Mouse (Mus musculus) WW6 (cell line): Measurements from ENCODE around the gene Rap1gap2.

ENCODE experiments used
- DNase-seq: peaks from one replicate; pipeline ENCODE4 v3.0.0-alpha.2; 2013; ENCODE audit warnings: low read depth, low spot score

Rap1gap2 gene

GRCm38 (mm10) chr11:74574768-74575434 lies 35.8 kb downstream of the Rap1gap2 start:
- no peak for DNase-seq

- DNase-seq: no peak
Observed at GRCm38 (mm10) chr11:74572459-74573061, 38.2 kb downstream of the Rap1gap2 start.

DNA sequence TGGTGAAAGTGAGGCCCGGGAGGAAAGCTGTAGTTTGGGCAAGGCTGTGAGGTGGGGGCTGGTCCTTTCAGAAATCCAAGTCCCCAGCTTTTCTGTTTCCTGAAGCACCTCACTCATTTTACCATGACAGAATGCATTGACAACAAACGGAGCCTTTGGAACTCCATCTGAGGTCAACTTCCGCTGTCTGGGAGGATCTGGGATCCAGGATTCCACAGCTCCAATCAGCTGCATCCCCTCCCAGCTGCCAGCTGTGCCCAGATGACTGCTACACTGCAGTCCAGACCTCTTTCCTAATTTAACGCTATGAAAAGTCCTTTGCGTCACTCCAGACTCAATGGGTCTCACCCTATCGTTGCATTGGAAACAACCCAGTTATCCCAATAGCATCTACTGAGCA lies 41.0 kb downstream of the Rap1gap2 start:
- DNase-seq: no peak

- DNase-seq: no peak
Observed at GRCm38 (mm10) chr11:74568463-74568862, 42.3 kb downstream of the Rap1gap2 start.

GRCm38 (mm10) chr11:74568004-74568403 lies 42.7 kb downstream of the Rap1gap2 start:
- no peak for DNase-seq

DNA sequence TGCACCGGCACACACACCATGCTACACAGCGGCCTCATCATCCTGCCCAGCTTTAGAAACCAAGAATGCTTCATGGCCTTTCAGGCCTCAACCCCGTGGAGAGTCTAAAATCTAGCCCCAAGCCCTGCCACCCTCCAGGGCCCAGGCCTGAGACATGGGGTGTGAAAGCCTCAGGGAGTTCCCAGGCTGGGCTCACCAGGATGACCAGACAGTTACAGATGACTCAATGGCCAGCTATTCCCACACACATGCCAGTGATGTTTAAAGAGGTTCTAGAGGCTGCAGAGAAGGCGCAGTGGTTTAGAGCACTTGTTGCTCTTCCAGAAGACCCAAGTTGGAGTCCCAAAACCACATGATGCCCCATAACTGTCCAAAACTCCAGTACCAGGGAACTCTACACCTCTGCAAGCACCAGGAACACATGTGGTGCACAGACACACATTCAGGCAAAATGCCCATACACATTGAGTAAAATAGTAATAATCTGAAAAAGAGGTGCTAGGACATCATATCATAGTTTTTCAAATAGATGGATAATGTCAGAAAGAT lies 44.3 kb downstream of the Rap1gap2 start:
- no peak for DNase-seq

DNA sequence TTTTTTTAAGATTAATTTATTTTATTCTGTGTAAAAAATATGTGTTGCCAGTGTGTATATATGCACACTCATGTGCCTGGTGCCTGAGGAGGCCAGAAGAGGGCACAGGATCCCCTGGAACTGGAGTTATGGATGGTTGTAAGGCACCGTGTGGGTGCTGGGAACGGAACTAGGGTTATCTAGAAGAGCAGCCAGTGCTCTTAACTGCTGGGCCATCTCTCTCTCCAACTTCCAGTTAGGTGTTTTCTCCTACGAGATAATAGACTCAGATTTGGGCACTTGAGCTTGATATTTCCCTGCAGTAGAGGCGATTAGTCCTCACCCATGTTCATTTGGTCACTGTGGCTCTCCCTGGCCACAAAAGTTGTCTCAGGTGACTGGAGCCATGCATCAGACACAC lies 49.3 kb downstream of the Rap1gap2 start:
- DNase-seq: no peak

- no peak for DNase-seq
Observed at GRCm38 (mm10) chr11:74560600-74561227, 50.0 kb downstream of the Rap1gap2 start.

- DNase-seq: no peak
Observed at GRCm38 (mm10) chr11:74559793-74560433, 50.8 kb downstream of the Rap1gap2 start.

- no peak for DNase-seq
Observed at GRCm38 (mm10) chr11:74558933-74559332, 51.8 kb downstream of the Rap1gap2 start.

- no peak for DNase-seq
Observed at GRCm38 (mm10) chr11:74557456-74558230, 53.1 kb downstream of the Rap1gap2 start.

DNA sequence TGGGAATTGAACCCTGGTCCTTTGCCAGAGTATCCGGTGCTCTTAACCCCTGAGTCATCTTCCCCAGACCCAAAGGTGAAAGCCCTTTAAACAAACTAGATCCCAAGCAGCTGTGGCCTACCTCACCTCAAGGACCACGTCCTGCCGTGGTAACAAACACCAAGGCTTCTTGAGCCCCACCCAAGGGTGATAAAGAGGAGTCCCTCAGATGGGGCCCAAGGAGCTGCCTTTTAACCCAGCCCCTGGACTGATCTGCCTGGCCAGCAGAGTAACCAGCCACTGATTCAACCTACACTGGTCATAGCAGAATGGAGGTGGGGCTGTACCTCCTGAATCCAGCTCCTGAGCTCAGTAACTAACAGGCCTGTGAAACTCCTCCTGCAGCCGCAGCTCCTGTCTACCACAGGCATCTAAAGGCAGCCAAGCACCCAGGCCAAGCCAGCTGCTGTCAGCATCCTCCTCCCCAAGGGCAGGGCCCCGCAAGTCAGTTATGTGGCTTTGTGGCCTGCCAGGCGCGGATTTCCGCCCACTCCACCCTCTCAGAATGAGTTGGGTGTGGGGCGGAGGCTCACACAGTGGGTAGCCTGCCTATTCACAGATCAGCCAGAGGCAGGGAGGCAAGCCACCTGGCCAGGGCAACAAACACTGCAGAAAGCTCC lies 54.9 kb downstream of the Rap1gap2 start:
- DNase-seq: peak; percentile 71

DNA sequence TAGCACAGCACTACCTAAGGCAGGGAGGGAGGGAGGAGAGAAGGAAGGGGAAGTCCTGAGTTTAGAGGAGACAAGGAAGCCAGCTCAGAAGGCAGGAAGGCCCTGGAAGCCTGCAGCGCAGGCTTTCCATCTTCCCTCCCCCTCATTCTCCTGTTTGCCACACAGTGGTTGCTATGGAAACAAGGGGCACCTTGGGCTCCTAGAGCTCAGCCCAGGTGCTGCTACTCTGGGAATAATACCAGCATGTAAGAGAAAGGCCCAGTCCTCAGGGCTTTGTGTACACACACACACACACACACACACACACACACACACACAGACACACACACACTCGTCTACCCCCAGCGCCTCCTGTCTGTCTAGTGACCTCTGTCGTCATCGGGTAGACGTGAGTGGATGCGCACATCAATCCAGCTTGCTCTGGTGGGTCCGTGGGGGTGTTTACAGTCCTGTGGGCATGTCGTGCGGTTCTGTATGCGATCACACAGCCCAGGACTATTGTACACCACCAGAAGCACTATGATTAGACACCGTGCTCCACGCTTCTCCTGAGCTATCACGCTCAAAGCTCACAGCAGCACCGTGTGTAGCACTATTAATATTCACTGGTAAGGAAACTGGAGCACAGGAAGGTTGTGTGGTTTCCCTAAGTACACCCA lies 55.9 kb downstream of the Rap1gap2 start:
- no peak for DNase-seq

GRCm38 (mm10) chr11:74551568-74551967 lies 59.1 kb downstream of the Rap1gap2 start:
- no peak for DNase-seq

DNA sequence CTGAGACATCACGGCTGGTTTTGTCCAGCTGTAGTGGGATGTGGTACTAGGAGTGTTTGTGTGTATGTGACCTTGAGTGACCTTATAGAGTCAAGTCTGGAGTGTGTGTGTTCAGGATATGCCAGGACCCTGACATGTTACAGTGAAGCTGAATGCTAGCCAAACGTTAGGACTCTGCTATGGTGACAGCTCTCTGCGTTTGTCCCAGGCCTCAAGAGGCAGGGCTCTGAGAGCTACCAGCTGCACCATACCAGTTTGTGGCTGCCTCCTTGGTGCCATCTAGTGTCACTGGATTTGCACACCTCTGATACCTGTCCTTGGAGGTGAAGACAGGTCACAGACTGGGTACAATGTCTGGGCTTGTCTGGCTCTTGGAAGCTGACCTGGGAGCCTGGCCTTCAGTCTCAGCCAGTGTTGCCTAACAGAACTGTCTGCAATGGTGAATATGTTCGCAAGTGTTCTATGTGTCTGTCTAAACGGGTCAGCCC lies 60.1 kb downstream of the Rap1gap2 start:
- no peak for DNase-seq

DNA sequence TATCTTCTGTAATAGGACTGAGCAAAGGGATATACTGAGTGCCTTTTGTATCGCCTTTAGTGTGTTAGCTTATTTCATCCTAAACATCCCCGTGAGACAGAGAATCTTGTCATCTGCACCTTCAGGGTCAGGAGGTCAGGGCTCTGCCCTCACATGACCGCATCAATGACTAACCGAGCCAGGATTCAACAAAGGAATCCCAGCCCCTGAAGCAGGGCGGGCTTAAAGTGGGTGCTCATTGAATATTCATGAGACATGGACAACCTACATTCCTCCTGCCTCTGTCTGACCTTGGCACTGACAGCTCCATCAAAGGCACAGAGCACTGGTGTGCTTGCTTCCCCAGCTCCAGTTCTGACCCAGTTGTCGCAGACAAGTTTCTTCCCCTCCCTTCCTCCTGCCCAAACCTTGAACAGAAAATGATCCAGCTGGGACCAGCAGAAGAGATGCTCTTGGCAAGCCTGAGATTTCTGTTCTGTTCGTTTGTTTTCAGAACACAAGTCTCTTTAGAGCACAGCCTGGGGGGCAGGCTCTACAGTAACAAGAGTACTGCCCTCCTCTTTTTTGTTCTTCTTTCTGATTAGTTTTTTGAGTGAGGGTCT lies 61.8 kb downstream of the Rap1gap2 start:
- DNase-seq: no peak

DNA sequence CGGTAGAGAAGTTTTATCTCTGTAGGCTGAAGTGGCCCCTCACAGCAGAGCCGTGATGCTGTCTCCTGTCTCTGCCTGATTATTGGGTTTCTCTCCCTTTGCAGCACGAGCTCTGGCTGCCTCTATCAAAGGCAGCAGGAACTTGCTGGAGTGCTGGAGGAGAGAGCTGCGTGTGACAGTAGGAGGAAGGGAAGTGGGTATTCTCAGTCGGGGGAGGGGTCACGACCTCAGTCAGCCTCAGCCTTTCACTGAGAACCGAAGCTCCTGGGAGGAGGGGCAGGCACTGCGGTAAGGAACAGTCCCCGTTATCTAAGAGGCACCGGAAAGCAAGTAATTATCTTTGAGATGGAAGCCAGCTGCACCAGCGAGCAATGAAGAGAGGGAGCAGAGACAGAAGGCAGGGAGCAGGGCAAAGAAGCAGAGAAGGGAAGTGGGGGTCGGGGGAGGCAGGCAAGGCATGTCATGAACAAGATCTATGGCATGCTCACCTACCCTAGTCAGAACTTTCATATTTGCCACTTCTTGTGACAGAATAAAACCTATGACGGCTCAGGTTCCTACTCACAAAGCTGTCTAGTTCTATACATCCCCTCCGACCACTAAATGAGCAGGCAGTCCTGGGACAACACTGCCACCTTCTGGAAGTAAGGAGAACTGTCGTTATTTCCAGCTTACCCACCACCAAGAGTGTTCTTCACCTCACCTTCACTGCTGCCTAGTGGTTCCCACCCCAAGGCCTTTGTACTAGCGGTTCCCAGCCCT lies 63.6 kb downstream of the Rap1gap2 start:
- no peak for DNase-seq

GRCm38 (mm10) chr11:74546165-74546564 lies 64.5 kb downstream of the Rap1gap2 start:
- no peak for DNase-seq

DNA sequence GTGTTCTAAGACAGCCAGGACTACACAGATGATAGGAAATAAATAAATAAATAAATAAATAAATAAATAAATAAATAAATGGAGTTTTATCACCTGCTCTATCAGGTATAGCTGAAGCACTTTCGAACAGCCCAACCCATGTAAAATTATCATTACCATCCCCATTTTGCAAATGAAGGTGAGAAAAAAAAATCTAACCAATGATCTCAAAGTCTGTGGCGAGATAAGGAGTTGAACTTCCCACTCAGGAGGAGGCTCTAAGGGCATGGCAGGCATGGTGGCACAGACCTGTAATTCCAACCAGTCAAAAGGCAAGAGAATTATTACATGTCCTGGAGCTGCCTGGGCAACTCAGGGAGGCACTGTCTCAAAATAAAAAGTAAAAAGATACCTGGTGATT lies 65.2 kb downstream of the Rap1gap2 start:
- no peak for DNase-seq
